Mouse (Mus musculus) induced T-regulatory cell, adult 2 months (primary cell): ENCODE measurements around the gene 4921524J17Rik.

Source experiments
- DNase-seq: peaks from one replicate; pipeline ENCODE4 v3.0.0-alpha.2; 2012; ENCODE audit warnings: low read depth

Gene 4921524J17Rik

GRCm38 (mm10) chr8:85441564-85441963 lies 8.9 kb upstream of the 4921524J17Rik start:
- DNase-seq = no peak

DNA sequence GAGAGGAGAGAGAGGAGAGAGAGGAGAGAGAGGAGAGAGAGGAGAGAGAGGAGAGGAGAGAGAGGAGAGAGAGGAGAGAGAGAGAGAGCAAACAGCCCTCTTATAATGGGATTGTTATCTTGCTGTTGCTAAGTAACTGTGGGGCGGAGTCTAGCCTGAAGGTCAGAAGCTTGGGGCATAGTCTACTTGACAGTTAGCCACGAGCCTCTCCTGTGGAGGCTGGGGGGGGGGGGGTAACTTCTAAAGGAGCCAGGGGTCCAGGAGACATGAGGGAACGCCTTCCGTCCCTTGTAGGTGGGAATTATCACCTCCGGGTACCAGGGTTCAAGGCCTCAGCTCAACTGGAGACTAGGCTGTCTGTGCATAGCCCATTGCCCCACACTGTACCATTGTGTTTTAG lies 3.1 kb upstream of the 4921524J17Rik start:
- DNase-seq = peak; percentile 24

DNA sequence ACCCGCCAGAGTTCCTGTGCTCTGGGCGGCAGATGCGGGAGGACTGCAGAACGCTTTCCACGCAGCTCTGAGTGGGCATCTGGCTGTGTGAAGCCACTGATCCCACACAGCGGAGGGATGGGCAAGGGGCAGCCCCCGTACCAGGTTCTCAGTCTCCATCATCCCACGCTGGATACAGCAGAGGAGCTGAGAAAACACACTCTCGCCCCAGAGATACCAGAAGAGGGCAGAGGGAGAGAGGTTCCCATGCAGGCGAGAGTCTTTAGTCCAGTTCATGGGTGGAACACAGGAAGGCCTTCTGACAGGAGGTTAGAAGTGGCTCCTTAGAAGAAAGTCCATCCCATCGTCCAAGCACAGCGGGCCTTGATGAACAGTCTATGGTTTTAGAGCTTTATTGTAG lies 2.2 kb upstream of the 4921524J17Rik start:
- no peak for DNase-seq

- no peak for DNase-seq
Measured at GRCm38 (mm10) chr8:85433017-85433393, 372 bp upstream of the 4921524J17Rik start.

- DNase-seq = peak; percentile 63
Measured at GRCm38 (mm10) chr8:85431281-85432167, 1.1 kb downstream of the 4921524J17Rik start.

GRCm38 (mm10) chr8:85430801-85431200 lies 1.8 kb downstream of the 4921524J17Rik start:
- peak; percentile 58 for DNase-seq

DNA sequence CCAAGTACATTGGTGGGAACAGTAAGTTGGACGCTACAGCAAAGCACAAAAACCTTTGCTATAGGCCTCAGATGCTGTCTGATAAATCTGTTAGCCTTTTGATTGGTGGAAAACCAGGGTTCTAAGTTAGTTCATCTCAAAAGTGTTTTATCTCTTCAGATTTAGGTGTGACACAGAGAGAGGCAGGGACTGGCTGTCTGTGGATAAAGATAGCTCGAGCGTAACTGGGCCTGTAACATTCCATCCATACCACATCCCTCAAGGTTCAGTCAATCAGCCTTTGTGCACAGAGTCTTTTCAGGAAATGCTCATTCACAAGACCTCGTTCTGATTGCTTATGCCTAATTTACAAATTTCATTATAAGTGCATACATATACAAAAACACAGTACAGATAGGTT lies 3.4 kb downstream of the 4921524J17Rik start:
- peak; percentile 67 for DNase-seq

DNA sequence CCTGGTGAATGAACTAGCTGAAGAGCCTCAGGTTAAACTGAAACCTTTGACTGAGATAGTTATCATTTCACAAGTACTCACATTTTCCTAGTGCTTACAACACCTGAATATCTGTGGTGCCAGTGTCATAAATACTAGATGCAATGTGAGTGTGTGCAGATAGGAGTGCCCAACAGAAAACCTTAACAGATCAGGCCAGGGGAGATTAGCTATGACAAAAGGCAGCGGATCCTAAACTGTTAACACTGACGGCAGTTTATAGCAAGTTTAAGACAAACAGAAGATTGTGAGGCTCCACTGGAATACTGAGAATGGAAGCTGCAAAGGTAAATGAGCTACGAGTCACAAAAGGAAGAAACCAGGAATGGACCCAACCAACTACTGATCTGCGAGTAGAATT lies 5.6 kb downstream of the 4921524J17Rik start:
- peak; percentile 45 for DNase-seq

- no peak for DNase-seq
Measured at GRCm38 (mm10) chr8:85421329-85421728, 11.3 kb downstream of the 4921524J17Rik start.

- no peak for DNase-seq
Measured at GRCm38 (mm10) chr8:85408526-85408925, 24.1 kb downstream of the 4921524J17Rik start.

DNA sequence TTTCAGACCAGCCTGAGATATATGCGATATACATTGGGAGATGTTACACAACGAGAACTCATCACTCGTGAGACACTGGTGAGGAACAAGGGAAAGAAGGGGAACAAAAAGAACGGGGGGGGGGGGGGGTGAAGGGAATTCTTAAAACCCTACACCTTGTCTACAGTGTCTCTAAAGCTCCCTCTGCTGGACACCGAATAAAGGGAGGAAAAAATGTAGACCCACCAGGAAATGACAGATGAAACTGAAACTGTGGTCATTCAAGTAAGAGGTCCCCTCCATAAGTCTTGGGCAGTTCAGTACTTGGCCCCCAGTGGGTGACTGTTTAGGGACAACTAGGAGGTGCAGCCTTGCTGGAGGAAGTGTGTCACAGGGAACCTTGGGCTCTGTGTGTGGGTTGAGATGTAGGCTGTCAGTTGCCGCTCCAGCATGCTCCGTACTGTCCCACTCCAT lies 24.6 kb downstream of the 4921524J17Rik start:
- DNase-seq = peak; percentile 80

DNA sequence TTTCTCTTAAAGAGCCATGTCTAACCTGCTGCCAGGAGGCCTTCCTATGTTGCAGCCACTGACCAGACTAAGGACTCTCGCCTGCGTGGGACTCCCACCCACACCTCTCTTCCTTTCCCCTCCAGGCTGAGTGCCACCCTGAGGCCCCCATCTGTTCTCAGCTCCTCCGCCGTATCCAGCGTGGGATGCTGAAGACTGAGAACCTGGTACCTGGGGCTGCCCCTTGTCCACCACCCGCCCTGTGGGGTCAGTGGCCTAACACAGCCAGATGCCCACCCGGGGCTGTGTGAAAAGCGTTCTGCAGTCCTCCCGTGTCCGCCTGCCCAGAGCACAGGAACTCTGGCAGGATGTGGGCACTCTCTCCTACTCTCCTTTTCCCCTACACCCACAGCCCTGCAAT lies 26.7 kb downstream of the 4921524J17Rik start:
- no peak for DNase-seq

DNA sequence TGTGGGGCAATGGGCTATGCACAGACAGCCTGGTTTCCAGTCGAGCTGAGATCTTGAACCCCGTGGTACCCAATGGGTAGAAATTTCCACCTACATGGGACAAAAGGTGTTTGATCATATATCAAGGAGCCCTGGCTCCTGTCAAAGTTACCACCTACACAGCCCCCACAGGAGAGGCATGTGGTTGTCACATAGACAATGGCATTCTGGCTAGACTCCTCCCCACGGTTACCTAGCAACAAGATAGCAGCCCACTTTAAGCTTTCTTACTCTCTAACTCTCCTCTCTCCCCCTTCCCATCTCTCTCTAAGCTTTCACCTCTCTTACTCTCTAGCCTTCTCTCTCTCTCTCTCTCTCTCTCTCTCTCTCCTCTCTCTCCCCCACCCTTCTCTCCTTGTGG lies 27.2 kb downstream of the 4921524J17Rik start:
- DNase-seq = no peak

DNA sequence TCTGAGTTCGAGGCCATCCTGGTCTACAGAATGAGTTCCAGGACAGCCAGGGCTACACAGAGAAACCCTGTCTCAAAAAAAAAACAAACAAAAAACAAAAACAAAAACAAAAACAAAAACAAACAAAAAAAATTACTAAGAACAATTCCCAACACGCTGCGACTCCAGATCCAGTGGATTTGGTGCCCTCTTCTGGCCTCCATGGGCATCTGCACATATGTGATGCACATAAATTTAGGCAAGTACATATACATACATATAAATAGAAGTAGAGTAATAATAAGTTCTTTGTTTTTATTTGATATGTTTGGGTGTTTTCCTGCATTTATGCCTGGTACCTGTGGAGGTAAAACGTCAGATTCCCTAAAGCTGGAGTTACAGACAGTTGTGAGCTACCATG lies 34.1 kb downstream of the 4921524J17Rik start:
- DNase-seq = no peak

- peak; percentile 69 for DNase-seq
Measured at GRCm38 (mm10) chr8:85397508-85397907, 35.1 kb downstream of the 4921524J17Rik start.

- DNase-seq = no peak
Measured at GRCm38 (mm10) chr8:85396432-85397079, 36.1 kb downstream of the 4921524J17Rik start.

GRCm38 (mm10) chr8:85395681-85396431 lies 36.8 kb downstream of the 4921524J17Rik start:
- DNase-seq = no peak

- no peak for DNase-seq
Measured at GRCm38 (mm10) chr8:85395017-85395416, 37.6 kb downstream of the 4921524J17Rik start.

GRCm38 (mm10) chr8:85393199-85393598 lies 39.4 kb downstream of the 4921524J17Rik start:
- DNase-seq = no peak

DNA sequence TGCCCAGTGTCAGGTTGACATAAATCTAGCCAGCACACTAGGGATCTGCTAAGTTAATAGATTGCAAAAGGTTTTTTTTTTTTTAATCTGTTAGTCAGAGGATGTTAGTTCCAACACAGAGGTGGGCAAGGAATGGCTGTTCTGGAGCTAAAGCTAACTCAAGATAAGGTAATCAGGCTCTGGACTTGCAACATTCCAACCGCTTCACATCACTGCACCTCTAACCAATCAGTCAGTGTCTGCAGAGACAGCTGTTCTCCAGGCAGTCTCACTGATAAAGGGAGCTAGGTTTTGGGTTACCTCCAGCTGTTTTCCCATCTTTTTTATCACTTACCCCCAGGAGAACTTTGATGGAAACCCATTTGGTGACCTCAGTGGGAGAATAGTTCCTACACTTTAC lies 41.2 kb downstream of the 4921524J17Rik start:
- no peak for DNase-seq

DNA sequence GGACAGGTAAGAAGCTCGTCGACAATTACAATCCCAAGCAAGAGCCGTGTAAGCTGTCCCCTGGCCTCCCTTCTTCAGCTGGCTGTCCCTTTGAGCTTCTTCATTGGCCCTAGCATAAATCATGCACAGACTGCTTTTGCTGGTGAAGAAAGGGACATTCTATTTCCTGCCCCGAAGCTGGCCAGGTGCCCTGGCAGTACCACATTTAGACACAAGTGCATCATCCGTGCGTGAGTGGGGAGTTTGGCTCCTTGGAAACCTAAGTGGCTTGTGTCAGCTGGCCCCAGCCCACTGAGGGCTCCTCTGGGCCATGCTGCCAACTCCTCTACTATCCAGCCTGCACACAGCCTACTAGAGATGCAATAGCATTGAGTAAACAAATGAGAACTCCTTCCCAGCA lies 46.4 kb downstream of the 4921524J17Rik start, which contains the start of gene Mylk3:
Gene Mylk3 (minus strand): TSS at position 141 of the 400 bp plus-strand sequence.
- DNase-seq = no peak

DNA sequence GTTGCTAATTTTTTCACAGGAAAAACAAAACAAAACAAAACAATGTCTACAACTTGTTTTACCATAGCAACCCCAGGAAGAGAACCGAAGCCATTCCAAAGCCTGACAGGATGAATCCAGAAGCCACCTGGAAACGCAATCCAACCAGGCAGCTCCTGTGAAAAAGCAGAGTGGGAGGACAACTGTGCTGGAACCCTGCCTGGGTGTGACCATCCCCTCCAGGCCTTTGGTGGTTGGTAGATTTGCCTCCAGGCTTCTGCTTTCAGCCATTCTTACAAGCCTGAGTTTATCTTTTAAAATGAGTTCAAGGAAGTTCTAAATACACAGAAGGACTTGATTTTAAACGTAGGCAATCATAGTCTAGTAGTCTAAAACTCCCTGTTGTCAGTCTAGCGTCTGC lies 50.7 kb downstream of the 4921524J17Rik start:
- no peak for DNase-seq
